Mouse (Mus musculus) spleen, adult 2 months (tissue): ENCODE measurements around the gene D830030K20Rik.
"Not testable (repeated sequence)": the region's sequence is repeated elsewhere in the genome, so short reads cannot be mapped to it uniquely, and the experiment has no call there.

Experiments
- CTCF ChIP-seq: fragments of 200-500 bp; IDR thresholded peaks from 2 replicates; pipeline ENCODE4 v1.5.1; 2011; ENCODE audit warnings: mild to moderate bottlenecking, inconsistent platforms; ENCODE audit not compliant: insufficient read depth, insufficient read length, insufficient replicate concordance; ENCODE audit errors: extremely low read depth
- POLR2A ChIP-seq: fragments of 200-500 bp; IDR thresholded peaks from 2 replicates; pipeline ENCODE4 v1.6.1; 2011; ENCODE audit warnings: low read depth, low read length, inconsistent platforms

DNA sequence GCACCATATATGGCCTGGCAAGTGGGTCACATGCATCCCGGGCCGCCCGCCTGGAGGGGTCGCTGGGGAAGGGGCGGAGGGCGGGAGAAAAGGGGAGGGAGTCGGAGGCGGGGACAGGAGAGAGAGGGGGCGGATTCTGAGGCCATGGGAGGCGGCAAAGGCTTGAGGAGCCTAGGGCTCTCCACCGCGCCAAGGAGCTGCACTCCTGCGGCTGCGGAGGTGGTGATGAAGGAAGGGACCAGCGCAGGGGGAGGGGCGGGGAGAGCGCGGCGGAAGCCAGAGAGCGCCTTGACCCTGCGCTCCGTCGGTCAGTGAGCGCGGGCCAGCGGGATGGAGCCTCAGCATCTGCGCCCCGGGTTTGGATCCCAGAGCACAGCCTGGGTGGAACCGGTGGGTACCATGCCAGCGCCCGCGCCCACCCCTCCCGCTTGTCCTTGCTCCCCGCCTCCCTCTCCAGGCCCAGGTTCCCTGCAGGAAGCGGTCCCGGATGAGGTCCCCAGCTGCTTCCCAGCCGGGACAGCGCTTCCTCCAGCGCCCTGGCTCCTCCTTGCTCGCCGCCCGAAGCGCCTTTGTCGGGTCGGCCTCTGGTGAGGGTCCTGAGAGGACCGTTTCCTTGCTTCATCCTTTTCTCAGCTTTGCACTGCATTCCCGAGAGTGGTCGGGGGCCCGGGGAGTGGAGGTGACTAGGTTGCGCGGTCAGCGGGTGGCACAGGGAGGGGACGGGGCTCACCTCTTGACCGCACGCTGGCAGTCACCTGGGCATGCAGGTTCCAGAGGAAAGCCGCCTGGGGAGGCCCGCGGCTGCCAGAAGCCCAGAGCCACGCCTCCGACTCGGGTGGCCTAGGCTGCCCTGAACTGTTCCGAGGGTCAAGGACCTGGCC lies at the start of gene D830030K20Rik:
- not testable (repeated sequence) for TF ChIP-seq POLR2A, CTCF
